Mouse (Mus musculus): Measurements from ENCODE around the gene Cmtr2.
A peak's percentile ranks its signal among the peaks of the same experiment; 100 is the strongest.

Gene Cmtr2

DNA sequence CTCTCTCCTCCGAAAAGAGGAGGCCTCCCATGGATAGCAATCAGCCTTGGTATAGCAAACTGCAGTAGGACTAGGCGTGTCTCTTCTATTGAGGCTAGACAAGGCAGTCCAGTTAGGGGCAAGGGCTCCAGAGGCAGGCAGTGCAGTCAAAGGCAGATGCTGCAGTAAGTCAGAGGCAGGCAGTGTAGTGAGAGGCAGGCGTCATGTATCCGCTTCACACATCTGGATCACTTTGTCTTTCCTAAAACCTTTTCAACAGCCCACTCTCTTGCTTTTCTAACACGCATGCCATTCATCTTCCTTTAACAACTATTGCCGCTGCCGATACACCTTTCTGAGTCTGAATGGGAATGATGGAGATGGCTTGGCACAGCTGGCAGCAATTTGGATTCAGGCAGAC, at the start of gene Cmtr2:
Gene Cmtr2 (plus strand): TSS at position 301 of the 400 bp plus-strand sequence.
- DNase-seq, result no peak

DNA sequence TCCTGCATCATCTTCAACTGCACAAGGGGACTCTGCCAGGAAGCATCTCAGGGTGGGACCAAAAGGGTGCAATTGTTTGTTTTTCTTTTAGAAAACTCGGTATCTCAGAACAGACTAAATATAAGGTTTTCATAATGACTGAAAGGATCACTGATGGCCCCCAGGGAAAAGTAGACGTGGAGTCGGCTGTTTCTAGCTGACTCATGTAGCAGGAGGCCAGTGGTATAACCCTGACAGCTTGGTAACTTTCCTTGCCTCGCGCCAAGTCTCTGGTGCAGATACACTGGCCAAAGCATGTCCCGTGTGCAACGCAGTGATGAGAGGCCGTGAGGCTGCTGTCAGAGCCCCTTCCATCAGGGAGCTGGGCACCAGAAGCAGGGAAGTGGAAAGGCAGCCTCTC, 49.2 kb upstream of the Cmtr2 start:
- DNase-seq, result no peak

DNA sequence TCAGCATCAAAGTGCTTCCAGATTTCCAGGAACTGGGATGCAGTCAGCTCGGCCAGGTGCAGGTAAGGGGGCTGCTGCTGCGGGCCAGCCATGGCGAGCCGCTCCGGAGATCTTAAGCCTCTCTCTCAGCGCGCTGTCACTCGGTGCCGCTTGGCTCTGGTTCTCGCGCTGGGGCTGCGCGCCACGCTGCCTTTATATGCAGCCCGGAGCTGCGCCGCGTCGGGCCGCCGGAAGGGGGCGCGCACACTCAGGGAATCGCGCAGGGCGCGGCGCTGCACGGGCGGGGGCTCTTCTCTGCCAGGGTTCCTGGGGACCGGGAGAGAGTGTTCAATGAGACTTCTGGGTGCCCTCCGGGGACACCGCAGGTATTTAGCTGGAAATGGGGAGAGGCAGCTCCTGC, 47.4 kb upstream of the Cmtr2 start, which contains the start of gene Calb2:
Gene Calb2 (minus strand): TSS at position 165 of the 400 bp plus-strand sequence.
- peak in 1 of 2 experiments; percentile 3 for DNase-seq

DNA sequence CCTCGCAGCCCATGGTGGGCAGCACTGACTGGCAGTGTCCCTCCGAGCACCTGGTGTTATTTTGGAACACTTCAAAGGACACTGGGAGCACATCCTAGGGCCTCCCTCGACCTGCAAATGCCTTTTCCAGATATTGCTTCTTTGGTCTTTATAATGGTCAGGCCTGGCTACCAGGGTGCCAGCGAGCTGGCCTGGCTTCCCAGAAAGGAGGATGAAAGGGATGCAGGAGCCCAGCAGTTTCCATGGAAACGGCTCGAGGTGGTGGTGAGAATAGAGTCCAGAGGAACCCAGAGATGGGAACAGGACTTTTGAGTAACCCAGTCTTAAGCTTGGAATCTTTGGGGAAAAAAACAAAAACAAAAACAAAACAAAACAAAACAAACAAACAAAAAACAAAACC, 43.3 kb upstream of the Cmtr2 start:
- DNase-seq, result no peak

DNA sequence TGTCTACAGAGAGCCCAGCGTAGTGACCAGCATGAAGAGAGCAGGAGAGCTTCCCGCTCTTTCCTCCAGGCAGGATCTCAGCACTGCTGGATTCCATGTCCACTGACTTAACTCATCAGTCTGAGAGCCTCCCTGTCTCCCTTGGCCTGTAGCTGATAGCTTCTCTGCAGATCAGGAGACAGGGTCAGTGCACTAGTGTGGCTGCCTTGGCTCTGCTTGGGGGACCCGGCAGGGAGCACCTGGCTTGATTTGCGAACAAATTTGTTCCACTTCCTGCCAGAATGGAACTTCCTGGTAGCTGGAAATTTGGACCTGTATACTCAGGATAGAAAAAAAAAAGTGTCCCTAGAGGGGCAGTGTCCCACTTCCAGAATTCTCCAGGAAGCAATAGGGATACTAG, 40.6 kb upstream of the Cmtr2 start:
- DNase-seq, result no peak

DNA sequence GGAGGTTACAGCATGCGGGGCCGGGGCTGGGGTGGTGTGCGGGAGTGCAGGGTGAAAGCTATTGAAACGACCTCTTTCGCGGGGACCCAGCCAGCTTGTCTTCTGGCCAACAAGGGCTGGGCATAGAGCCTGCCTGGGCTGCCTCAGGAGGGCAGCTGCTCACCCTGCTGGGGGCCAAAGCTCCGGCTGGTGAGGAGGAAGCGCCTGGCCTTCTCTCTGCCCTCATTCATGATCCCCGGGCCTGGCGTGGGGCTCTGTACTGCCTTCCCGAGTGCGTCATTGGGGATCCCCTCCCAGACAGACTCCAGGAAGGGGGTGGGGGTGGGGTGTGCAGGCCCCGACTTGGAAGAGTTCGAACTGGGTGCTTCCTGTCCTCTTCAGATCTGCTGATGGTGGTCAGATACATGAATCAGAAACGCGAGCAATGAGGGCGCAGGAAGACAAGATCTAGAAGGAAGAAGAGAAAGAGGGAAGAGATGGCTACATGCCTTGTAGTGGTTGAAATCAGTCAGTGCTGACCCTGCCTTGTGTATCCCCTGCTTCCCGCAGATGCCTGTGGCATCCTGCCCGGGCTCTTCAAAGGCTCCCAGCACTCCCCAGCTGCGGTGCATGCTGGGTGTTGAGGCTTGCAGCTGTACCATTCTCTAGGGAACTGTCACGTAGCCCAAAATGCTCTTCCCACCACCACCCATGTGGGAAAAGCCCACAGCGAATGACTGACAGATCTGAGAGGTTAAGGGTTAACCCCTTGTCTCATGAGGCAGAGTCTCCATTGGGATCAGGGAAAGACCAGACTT, 37.9 kb upstream of the Cmtr2 start:
- no peak for DNase-seq

DNA sequence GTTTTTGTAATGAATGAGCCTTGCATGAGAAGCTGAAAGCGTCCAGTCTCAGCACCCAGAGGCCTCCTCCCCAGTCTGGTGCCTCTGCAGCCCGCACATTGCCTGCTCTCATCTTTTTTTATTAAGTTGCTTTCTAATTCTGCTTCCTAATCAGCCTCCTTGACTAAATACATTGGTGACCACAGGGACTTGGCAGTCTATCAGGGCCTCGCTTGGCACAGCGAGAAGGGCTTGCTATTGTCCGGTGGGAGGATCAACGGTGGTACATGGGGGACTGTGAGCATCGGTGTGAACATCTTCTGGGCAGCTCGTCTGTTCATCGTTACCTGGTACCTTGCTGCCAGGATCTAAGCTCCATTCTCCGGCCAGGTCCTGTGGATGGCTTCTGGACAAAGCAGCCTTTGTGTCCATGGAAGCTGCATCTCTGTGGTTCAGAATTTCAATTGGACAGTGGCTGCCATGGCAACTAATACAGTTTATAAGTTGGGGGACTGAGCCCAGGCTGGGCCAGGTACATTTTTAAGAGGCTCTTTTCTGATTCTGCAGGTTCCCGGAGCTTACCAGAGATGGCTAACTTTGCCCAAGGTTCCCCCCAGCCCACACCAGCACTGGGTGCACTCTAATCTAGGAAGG, 32.6 kb upstream of the Cmtr2 start:
- no peak for DNase-seq

DNA sequence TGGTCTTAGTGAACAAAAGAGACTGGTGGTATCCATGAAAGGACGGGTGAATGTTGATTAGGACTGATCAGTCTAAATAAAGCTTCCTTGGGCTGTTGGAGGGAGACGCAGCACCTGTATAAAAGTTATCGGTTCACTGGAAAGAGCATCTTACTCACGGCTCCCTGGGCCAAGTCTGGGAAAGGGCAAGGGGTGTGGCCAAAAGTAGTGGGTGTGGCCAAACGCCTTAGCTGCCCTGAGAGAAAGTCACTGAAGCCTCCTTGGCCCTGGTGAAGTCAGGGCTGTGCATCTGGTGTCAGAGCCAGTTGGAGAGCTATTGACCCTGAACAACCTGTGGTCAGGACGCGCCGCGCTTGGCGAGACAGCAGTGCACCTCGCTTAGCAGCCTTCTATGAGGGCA, 31.7 kb upstream of the Cmtr2 start:
- DNase-seq, result no peak

DNA sequence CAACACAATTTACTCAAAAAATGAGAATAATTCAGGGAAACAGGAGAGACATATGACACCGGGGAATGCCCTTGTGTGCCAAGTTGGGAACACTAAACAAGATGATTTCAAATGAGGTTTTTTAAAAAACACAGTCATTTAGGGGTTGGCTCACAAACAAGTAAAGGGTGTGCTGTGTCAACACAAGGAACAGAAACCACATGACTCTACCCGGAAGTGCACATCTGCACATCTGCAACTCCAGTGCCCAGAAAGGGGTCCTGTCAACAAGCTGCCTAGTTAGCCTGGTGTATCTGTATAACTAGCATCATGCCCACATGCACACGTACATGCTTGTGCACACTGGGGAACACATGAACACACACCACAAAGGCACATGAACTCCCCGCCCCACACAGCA, 29.9 kb upstream of the Cmtr2 start:
- no peak for DNase-seq

DNA sequence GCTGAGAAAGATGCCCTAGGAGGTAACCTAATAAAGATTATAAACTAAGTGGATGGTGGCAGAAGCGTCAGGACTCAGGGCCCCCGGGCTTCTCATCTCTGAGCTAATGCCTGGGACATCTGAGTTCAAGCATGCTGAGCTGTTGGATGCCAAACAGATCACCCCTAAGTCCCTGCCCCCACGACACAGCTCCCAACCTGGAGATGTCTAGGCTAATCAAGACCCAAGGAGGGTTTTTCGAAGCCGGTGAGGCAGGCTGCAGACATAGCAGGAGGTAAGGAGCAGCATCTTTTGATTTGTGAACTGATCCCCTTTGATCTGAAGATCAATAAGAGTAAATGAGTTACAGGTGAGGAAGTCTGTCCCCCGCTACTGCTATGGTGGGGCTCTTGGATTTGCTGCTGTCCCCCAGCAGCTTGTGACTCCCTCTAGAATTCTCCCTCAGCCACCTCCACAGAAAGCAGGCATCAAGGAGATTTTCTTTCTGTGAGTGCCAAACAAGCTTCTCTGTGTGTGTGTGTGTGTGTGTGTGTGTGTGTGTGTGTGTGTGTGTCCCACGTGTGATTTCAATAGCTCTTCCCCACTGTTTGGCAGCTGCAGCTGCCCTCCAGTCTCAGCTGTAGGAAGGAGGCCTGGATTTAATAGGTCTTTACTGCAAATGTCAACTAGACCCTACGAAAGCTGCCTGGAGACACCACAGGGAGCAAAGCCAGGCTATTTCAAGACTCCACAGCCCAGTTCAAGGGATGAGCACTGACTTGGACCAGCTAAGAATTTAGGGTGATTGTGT, 26.3 kb upstream of the Cmtr2 start:
- no peak for DNase-seq

DNA sequence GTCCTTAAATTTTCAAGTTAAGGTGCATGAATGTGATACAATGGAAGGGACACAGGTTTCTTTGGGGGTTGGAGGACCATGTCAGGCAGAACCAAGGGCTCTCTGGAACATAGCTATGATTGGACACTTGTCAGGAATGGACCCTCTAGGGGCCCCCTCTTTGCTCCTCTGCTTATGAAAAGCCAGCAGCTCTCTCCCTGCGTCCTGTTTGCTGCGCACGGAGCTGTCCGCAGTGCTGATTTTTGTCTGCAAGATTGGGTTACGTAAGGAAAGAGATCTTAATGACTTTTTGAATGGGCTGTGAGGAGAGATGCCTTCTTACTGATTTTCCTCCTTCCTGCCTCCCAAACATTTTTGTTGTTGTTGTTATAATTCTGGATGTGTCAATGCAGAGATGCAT, 18.8 kb upstream of the Cmtr2 start:
- no peak for DNase-seq

DNA sequence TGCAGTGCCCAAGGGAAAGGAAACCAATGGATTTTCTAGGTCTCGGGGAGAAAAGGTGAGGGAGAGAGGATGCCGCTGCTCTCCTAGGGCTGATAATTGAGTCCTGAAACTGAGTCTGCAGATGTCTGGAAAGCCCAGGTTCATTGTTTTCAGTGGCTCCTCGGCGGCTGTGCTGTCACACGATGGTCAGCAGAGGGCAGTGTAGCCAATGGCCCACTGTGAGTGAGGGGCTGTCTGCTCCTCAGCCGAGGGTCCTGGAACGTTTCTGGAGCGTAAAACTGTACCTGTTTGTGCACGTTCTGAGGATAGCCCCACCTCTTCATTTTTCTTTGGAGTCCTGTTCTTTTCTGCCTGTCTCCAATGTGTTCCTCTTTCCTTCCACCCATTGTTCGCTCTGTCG, 13.7 kb upstream of the Cmtr2 start:
- no peak for DNase-seq

DNA sequence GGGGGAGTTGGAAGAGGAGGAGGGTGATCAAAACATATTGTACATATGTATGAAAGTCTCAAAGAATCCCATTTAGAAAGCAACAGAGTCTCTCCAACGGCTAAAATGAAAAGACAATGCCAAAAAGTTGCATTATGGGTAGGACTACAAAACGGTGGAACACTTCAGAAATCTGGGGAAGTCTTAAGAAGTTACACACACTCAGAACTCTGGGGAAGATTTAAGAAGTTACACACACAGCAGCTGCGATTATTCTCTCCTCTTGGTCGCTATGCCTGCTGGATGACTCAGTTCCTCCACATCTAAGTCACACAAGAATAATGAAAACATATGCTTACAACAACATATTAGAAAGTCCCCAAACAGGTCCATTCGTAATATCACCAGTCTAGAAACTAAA, 788 bp downstream of the Cmtr2 start:
- no peak for DNase-seq

DNA sequence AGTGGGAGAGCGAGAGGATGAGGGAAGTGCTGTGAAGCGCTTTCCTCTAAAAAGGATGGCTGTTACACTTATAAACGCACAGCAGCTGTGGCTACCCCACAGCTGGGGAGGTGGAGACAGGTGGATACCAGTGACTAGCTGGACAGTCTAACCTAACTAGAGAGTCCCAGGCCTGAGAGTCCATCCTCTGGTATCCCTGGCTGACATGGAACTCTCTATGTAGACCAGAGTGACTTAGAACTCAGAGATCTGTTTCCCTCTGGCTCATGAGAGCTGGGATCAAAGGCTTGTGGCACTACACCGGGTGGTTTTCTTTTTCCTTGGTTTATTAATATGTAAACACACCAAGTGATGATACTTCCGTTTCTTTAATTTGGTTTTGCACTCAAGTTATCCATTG, 1.7 kb downstream of the Cmtr2 start:
- no peak for DNase-seq

DNA sequence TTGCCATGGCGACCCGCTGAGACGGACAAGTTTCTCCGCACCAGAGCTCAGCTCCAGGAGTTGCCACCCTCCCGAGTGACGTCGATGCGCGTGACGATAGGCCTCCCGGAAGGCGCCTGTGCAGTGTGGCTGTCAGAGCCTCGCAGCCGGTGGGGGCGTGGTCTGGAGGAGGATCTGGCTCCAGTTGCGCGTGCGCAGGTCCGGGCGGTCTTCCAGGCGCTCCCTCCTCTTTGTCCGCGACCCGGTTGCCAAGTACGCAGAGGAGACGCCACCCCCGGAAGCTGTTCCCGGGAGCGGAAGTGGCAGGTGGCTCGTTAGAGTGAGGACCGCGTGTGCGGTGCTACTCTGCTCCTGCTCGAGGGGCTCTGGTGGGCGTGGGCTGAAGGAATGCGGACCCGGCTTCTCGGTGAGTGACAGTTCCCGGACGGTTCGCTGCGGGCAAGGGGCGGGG, 2.2 kb downstream of the Cmtr2 start:
- DNase-seq, result peak; percentile 98

DNA sequence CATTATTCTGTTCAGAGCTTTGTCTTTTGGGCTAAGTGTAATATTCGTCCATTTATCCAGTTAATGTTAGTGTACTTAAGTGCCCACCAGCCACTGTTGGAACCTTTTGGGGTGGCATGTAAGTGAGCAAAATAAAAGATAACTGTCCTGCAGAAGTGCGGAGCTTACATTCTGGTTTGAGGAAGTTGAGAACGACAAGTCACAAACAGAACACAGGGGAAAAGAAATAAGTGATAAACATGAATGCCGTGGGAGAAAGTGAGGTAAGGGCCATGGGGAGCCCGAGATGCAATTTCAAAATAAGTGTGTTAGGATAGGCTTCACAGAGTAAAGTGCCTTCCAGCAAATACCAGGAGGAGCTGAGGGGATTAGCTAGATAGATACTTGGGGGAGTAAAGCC, 3.0 kb downstream of the Cmtr2 start:
- DNase-seq, result no peak

DNA sequence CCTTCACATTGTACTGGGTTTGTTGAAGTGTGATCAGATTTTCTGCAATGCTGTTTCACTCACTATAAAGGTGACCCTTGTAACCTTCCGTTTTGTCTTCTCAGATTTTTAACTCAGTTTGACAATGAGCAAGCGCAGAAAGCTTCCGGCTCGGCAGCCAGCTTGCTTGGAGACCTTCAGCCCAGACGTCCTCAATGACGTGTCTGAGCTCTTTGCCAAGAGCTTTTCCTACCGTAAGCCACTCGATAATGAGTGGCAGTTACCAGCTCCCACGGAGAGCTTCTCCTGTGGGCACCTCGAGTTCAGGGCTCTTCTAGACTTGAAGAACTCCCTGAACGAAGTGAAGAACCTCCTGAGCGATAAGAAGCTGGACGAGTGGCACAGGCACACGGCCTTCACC, 5.5 kb downstream of the Cmtr2 start:
- no peak for DNase-seq

DNA sequence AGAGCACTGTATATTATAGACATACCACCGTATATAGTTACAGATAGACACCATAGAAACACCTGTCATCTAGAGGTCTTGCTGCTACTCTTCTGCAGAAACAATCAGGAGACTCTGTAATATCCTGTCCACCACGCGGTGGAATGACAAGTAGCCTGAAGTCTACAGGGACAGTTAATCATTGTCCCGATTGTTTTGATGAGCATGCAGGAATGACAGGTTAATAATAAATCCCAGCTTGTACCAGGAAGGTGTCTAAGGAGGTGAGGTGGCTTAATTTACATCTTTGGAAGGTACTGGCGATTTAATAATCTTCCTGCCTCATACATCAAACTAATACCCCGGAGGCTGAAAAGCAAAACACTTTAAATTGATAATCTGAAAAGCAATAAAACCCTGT, 15.3 kb downstream of the Cmtr2 start:
- DNase-seq, result no peak

DNA sequence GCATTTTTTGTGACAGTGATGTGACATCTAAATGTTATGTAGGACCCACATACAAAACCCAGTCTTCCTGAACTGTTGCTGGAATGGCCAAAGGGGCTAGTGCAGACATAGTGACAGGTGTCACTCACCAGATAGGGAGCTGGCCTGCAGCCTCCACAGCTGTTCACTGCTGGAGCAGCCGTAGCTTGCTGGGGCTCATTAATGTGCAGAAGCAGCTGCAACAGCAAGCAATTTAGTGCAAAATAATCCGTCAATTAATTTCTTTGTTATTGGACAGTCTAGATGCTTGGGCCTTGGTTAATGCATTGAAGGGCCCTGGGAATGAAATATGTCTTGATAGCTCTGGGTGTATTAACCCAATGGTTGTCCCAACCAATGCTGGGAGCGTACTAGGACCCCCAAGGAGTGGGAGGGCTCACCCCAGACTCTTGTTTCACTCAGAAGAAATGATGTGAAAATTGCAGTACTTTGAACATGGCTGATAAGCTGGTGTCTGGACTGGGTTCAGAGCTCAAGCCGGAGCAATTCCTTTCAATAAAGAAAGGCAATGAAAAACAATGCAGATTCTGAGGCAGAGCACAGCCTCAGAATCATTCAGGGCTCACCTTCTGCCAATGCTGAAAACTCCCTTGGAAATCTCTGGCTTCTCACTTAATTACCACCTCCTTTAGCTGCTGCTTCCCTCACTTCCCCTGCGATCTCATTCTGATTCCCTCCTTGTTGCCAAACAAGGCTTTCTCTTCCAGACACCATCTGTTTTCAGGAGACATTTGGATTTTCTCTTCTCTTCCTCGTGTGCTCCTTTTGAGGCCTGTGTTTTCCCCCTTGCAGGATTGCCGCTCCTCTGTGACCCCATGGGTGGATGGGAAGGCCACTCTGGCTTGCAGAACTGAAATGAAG, 27.1 kb downstream of the Cmtr2 start:
- DNase-seq, result no peak

DNA sequence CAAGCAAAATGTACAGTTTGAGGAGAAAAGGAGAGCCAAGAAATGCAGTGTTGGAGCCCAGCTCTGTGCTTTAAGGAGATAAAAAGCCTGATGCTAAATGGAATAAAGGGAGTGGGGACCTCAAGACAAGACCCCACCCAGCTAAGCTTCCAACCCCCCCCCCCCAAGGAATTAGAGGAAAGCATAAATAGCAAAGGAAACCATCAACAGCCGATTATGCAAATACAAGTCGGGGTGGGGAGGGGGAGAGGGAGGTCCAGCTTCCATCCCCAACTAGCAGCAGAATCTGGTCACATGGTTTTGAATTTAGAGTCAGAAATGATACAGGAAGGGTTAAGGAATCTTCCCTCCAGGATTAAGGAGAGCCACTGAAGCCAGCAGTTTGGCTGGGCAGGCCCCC, 29.1 kb downstream of the Cmtr2 start:
- DNase-seq, result no peak

DNA sequence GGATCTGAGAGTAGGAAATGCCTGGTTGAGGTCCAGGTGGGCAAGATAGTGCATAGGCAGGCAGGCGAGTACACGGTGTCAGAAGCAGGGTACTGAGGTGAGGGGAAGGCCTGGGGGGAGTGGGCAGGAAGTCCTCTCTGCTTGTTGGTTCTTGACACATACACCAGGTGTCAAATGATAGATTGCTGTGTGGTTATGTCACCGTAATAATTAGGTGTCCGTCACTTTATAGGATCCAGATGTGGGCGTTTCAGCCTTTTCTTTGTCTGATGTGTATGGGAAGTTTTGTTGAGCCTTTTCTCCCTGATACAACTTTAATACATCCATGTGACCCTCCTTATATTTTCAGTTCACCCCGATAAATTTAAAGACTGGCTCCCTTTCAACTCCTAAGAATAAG, 31.8 kb downstream of the Cmtr2 start:
- no peak for DNase-seq

DNA sequence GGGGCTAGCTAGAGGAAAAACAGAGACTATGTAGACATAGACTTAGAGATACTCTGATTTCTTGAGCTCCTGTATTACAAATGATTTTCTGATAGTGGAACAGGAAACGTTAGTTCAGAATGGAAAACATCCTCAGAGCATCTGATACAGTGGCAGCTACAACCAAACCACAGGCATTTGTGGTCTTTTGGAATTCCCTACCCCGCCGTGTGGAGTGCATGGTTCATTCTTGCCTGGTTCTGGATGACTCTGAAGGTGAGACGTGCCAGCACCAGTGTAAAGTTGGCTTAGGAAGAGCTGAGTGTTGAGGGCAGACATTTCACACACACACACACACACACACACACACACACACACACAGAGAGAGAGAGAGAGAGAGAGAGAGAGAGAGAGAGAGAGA, 38.5 kb downstream of the Cmtr2 start:
- DNase-seq, result no peak
